Mouse (Mus musculus): ENCODE measurements around the gene Pou2f1. TPM values are rescaled to one million over a fixed set of nuclear protein-coding genes. Genes with fewer than 3 reads are reported as not detected.

The Pou2f1 gene
- polyA plus RNA-seq, 1 experiment from 2014 or later = 26.1 TPM

DNA sequence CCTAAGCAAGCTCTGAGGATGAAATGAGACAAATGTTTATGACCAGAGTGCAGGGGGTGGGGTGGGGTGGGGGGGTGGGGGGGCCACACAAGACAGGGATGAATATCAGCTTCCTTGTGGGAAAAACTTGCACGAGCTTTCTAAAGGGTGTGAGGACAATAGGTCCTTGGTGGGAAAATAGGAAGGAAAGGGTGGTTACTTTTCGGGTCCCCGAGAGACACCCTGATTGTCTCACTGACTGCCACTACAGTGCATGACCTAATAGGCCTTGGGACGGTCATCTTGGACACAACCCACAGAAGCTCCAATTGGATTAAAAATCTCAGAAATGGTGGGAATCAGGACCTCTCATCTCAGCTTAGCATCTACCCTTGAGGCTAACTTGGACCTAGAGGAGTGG, 183.3 kb downstream of the Pou2f1 start:
- DNase-seq (ENCODE audit: low spot score) (no peak), ATAC-seq (ENCODE audit: low FRiP score) (no peak)
- no peaks in the 10 kb centered on the region for H3K9me3 ChIP-seq (ENCODE audit: control insufficient read depth, low read length)
- peaks cover 10% of the 10 kb centered on the region for H3K4me1 ChIP-seq (replicated peaks; ENCODE audit: control insufficient read depth, insufficient read depth, low read length)
- peaks cover 10% of the 10 kb centered on the region for H3K27me3 ChIP-seq (ENCODE audit: control insufficient read depth, insufficient read depth, low read length)
- no peak overlapping the region for H3K4me3 ChIP-seq (ENCODE audit: low read depth, low read length)
- H3K27ac ChIP-seq (ENCODE audit: low read depth, low read length) = no peak overlapping the region
- no peaks in the 10 kb centered on the region for H3K36me3 ChIP-seq (ENCODE audit: control insufficient read depth, insufficient read depth, low read length)
- no peak overlapping the region for H3K4me2 ChIP-seq (replicated peaks; ENCODE audit: low read depth, low read length)
- 75% methylated on average over 4 of the region's 4 CpGs for WGBS
- H3K9ac ChIP-seq (ENCODE audit: low read depth, low read length) = no peak overlapping the region

GRCm38 (mm10) chr1:165818145-165818860, 184.2 kb downstream of the Pou2f1 start:
- H3K27me3 ChIP-seq (ENCODE audit: control insufficient read depth, insufficient read depth, low read length) = peaks cover 10% of the 10 kb centered on the region
- DNase-seq (ENCODE audit: low spot score) (no peak), ATAC-seq (ENCODE audit: low FRiP score) (no peak)
- H3K4me1 ChIP-seq (replicated peaks; ENCODE audit: control insufficient read depth, insufficient read depth, low read length) = peaks cover 15% of the 10 kb centered on the region
- H3K27ac ChIP-seq (ENCODE audit: low read depth, low read length) = no peak overlapping the region
- H3K36me3 ChIP-seq (ENCODE audit: control insufficient read depth, insufficient read depth, low read length) = no peaks in the 10 kb centered on the region
- 33% methylated on average over 8 of the region's 8 CpGs for WGBS
- H3K4me2 ChIP-seq (replicated peaks; ENCODE audit: low read depth, low read length) = no peak overlapping the region
- no peak overlapping the region for H3K9ac ChIP-seq (ENCODE audit: low read depth, low read length)
- no peaks in the 10 kb centered on the region for H3K9me3 ChIP-seq (ENCODE audit: control insufficient read depth, low read length)
- H3K4me3 ChIP-seq (ENCODE audit: low read depth, low read length) = no peak overlapping the region

GRCm38 (mm10) chr1:165817264-165817663, 185.2 kb downstream of the Pou2f1 start:
- no peak overlapping the region for H3K4me2 ChIP-seq (replicated peaks; ENCODE audit: low read depth, low read length)
- peaks cover 15% of the 10 kb centered on the region for H3K4me1 ChIP-seq (replicated peaks; ENCODE audit: control insufficient read depth, insufficient read depth, low read length)
- H3K4me3 ChIP-seq (ENCODE audit: low read depth, low read length) = no peak overlapping the region
- H3K27me3 ChIP-seq (ENCODE audit: control insufficient read depth, insufficient read depth, low read length) = peaks cover 13% of the 10 kb centered on the region
- H3K9ac ChIP-seq (ENCODE audit: low read depth, low read length) = no peak overlapping the region
- ATAC-seq (ENCODE audit: low FRiP score) (no peak), DNase-seq (ENCODE audit: low spot score) (no peak)
- H3K27ac ChIP-seq (ENCODE audit: low read depth, low read length) = no peak overlapping the region
- H3K36me3 ChIP-seq (ENCODE audit: control insufficient read depth, insufficient read depth, low read length) = no peaks in the 10 kb centered on the region
- 70% methylated on average over 9 of the region's 9 CpGs for WGBS
- no peaks in the 10 kb centered on the region for H3K9me3 ChIP-seq (ENCODE audit: control insufficient read depth, low read length)

DNA sequence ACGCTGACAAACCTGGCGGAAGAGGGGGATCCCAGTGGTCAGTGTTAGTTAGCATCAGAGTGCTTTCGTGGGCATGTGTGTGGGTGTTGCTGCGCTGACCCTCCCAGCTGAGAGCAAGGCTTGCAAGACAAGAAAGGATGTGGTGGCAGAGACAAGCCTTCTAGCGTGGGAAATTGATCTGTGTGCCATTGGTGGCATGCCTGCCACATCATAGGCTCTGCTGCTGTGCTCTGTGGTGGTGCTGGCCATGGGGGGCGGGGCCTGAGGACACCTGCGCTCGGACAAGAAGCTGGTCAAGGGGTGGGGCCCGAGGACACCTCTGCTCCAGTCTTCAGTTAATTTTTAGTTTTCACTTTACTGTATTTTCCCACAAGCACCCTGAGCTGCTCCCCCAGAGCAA, 186.1 kb downstream of the Pou2f1 start:
- Histone ChIP-seq H3K4me2 (replicated peaks; ENCODE audit: low read depth, low read length) (no peak overlapping the region), H3K27me3 (ENCODE audit: control insufficient read depth, insufficient read depth, low read length) (peaks cover 20% of the 10 kb centered on the region), H3K4me1 (replicated peaks; ENCODE audit: control insufficient read depth, insufficient read depth, low read length) (peaks cover 15% of the 10 kb centered on the region), H3K9me3 (ENCODE audit: control insufficient read depth, low read length) (no peaks in the 10 kb centered on the region), H3K9ac (ENCODE audit: low read depth, low read length) (no peak overlapping the region), H3K27ac (ENCODE audit: low read depth, low read length) (no peak overlapping the region), H3K4me3 (ENCODE audit: low read depth, low read length) (no peak overlapping the region), H3K36me3 (ENCODE audit: control insufficient read depth, insufficient read depth, low read length) (no peaks in the 10 kb centered on the region)
- ATAC-seq (ENCODE audit: low FRiP score) (no peak), DNase-seq (ENCODE audit: low spot score) (no peak)
- WGBS = 80% methylated on average over 9 of the region's 9 CpGs

Other genes starting within 250 kb of the Pou2f1 start
- 38.1 and 38.2 TPM in 2 replicates for gene Creg1, start 238.9 kb downstream of the Pou2f1 start, polyA plus RNA-seq (2014; fragmentation: Nextera tagmentation; extraction: Ambion mirVana)
- gene Cd247, start 214.0 kb downstream of the Pou2f1 start, polyA plus RNA-seq (2014; fragmentation: Nextera tagmentation; extraction: Ambion mirVana) = 0.88 and 1.3 TPM in 2 replicates
- gene Dusp27, start 125.2 kb upstream of the Pou2f1 start, polyA plus RNA-seq (2014; fragmentation: Nextera tagmentation; extraction: Ambion mirVana) = 2.0 and 2.2 TPM in 2 replicates
- 0.12 TPM in 1 of 2 replicates, not detected in the other for gene Gpa33, start 127.6 kb upstream of the Pou2f1 start, polyA plus RNA-seq (2014; fragmentation: Nextera tagmentation; extraction: Ambion mirVana)
- gene Mael, start 236.1 kb upstream of the Pou2f1 start, polyA plus RNA-seq (2014; fragmentation: Nextera tagmentation; extraction: Ambion mirVana) = 0.14 TPM in 1 of 2 replicates, not detected in the other

Measured in hindbrain, embryonic 11.5 days (tissue).